28 mouse cellular contexts compared by ENCODE assay signal in genomic region chr17:14928631-14929030, GRCm38 (mm10). TPM values are rescaled to one million over a fixed set of nuclear protein-coding genes. Genes with fewer than 3 reads are reported as not detected.
A peak's percentile ranks its signal among the peaks of the same experiment; 100 is the strongest.
DNase-seq lines count a peak whose midpoint lies in the region; ATAC-seq and TF ChIP-seq lines count a peak whose summit lies in the region.
"Had no signal": no experiment of that assay in that cellular context is flagged by ENCODE, and none has a peak within 500 bp of the region (broad histone marks: within the 10 kb centered on the region; RNA-seq: fewer than 3 reads in every experiment).

No protein-coding gene starts in this region.

- H3K27ac ChIP-seq in hindbrain, postnatal 0 days = no peak overlapping the region
- no peak overlapping the region for H3K27ac ChIP-seq in hindbrain, embryonic 12.5 days
- H3K27ac ChIP-seq in limb, embryonic 10.5 days = no peak overlapping the region
- H3K27ac ChIP-seq: embryonic facial prominence, embryonic 13.5 days; embryonic facial prominence, embryonic 15.5 days; forebrain, embryonic 10.5 days; forebrain, embryonic 12.5 days had no signal

- DNase-seq in hindbrain, postnatal 0 days (ENCODE audit: low spot score) = no peak
- peak; percentile 27 for DNase-seq in R1 (ENCODE audit: low read depth, low spot score)
- DNase-seq in limb, embryonic 10.5 days (ENCODE audit: low spot score) = peak; percentile 16
- DNase-seq in thymus, postnatal 10 days (ENCODE audit: low spot score in 2 of 2) = no peak
- DNase-seq in ovary, adult 18-20 months (ENCODE audit: low spot score) = no peak
- DNase-seq: adrenal gland, adult 2 months; adrenal gland, postnatal 10 days; adrenal gland, postnatal 25 days; cerebellum, adult 11 months; cerebellum, adult 18-20 months; cerebellum, adult 8-10 months; cerebellum, adult 9-11 months; cerebellum, postnatal 14 days; cerebellum, postnatal 36 days; embryo, embryonic 11 days had no signal

- H3K9me3 ChIP-seq in hindbrain, postnatal 0 days (ENCODE audit: low read length) = no peaks in the 10 kb centered on the region
- no peaks in the 10 kb centered on the region for H3K9me3 ChIP-seq in hindbrain, embryonic 12.5 days (replicated peaks)
- no peaks in the 10 kb centered on the region for H3K9me3 ChIP-seq in limb, embryonic 10.5 days (replicated peaks)
- H3K9me3 ChIP-seq: embryonic facial prominence, embryonic 15.5 days; forebrain, embryonic 10.5 days; forebrain, embryonic 12.5 days had no signal

- no peak for ATAC-seq in hindbrain, postnatal 0 days
- no peak for ATAC-seq in hindbrain, embryonic 12.5 days (ENCODE audit: low FRiP score)
- ATAC-seq: CD4-positive, CD25-positive, alpha-beta regulatory T cell, adult 4 months; forebrain, embryonic 14.5 days; forebrain, embryonic 16.5 days had no signal

- 0 out of 2 replicates have a peak, but pooled peaks have one; percentile 7 for TF ChIP-seq CTCF in hindbrain, postnatal 0 days (IDR thresholded peaks at IDR 0.05; ENCODE audit: low read depth)

- H3K9ac ChIP-seq in hindbrain, postnatal 0 days (replicated peaks; ENCODE audit: low read length) = no peak overlapping the region
- no peak overlapping the region for H3K9ac ChIP-seq in hindbrain, embryonic 12.5 days
- H3K9ac ChIP-seq: embryonic facial prominence, embryonic 13.5 days; embryonic facial prominence, embryonic 15.5 days; forebrain, embryonic 12.5 days had no signal

- no peaks in the 10 kb centered on the region for H3K36me3 ChIP-seq in hindbrain, postnatal 0 days (ENCODE audit: insufficient read depth, low read length)
- no peaks in the 10 kb centered on the region for H3K36me3 ChIP-seq in hindbrain, embryonic 12.5 days
- no peaks in the 10 kb centered on the region for H3K36me3 ChIP-seq in limb, embryonic 10.5 days
- H3K36me3 ChIP-seq: embryonic facial prominence, embryonic 13.5 days; embryonic facial prominence, embryonic 15.5 days; forebrain, embryonic 10.5 days; forebrain, embryonic 12.5 days had no signal

- 74% methylated on average over 5 of the region's 5 CpGs for WGBS in hindbrain, postnatal 0 days
- WGBS in hindbrain, embryonic 12.5 days = 76% methylated on average over 5 of the region's 5 CpGs
- 77% methylated on average over 5 of the region's 5 CpGs for WGBS in limb, embryonic 10.5 days

- no peak overlapping the region for H3K4me2 ChIP-seq in hindbrain, postnatal 0 days (ENCODE audit: low read depth, low read length)
- no peak overlapping the region for H3K4me2 ChIP-seq in hindbrain, embryonic 12.5 days (replicated peaks)
- H3K4me2 ChIP-seq: embryonic facial prominence, embryonic 13.5 days; embryonic facial prominence, embryonic 15.5 days; forebrain, embryonic 12.5 days had no signal

- H3K27me3 ChIP-seq in hindbrain, postnatal 0 days (ENCODE audit: insufficient read depth, low read length) = no peaks in the 10 kb centered on the region
- H3K27me3 ChIP-seq in hindbrain, embryonic 12.5 days = no peaks in the 10 kb centered on the region
- H3K27me3 ChIP-seq in limb, embryonic 10.5 days (ENCODE audit: low read depth, poor library complexity, severe bottlenecking) = no peaks in the 10 kb centered on the region
- H3K27me3 ChIP-seq: embryonic facial prominence, embryonic 13.5 days; embryonic facial prominence, embryonic 15.5 days; forebrain, embryonic 12.5 days had no signal

- no peaks in the 10 kb centered on the region for H3K4me1 ChIP-seq in hindbrain, postnatal 0 days (ENCODE audit: insufficient read depth, low read length)
- no peaks in the 10 kb centered on the region for H3K4me1 ChIP-seq in hindbrain, embryonic 12.5 days
- no peaks in the 10 kb centered on the region for H3K4me1 ChIP-seq in limb, embryonic 10.5 days
- H3K4me1 ChIP-seq: embryonic facial prominence, embryonic 15.5 days; forebrain, embryonic 10.5 days; forebrain, embryonic 12.5 days had no signal

- H3K4me3 ChIP-seq in hindbrain, postnatal 0 days (ENCODE audit: low read length) = no peak overlapping the region
- H3K4me3 ChIP-seq in hindbrain, embryonic 12.5 days = no peak overlapping the region
- no peak overlapping the region for H3K4me3 ChIP-seq in limb, embryonic 10.5 days
- H3K4me3 ChIP-seq: embryonic facial prominence, embryonic 13.5 days; embryonic facial prominence, embryonic 15.5 days; erythroblast, embryonic 14.5 days; forebrain, embryonic 10.5 days; forebrain, embryonic 12.5 days had no signal

RNA-seq across cellular contexts. Expression of gene Wdr27, which starts 14.3 kb away (rescaled TPM):
- total RNA-seq in hindbrain, postnatal 0 days (2014; rRNA removed) = 0.36 and 1.3 TPM in 2 replicates
- 11.1 and 11.8 TPM in 2 replicates for polyA plus RNA-seq in hindbrain, postnatal 0 days (2015; fragmentation: Nextera tagmentation; extraction: Ambion mirVana)
- 7.0 and 8.5 TPM in 2 replicates for polyA plus RNA-seq in hindbrain, embryonic 12.5 days (2016; fragmentation: Nextera tagmentation; extraction: Ambion mirVana)
- polyA plus RNA-seq in limb, embryonic 10.5 days (2016; fragmentation: Nextera tagmentation; extraction: Ambion mirVana) = 3.4 and 5.0 TPM in 2 replicates
- total RNA-seq: common myeloid progenitor, adult 5-6 weeks had no signal
- polyA plus RNA-seq: erythroblast, embryonic 14.5 days had no signal

RNA-seq across cellular contexts. Expression of gene 1600012H06Rik, which starts 14.4 kb away (rescaled TPM):
- total RNA-seq in hindbrain, postnatal 0 days (2014; rRNA removed) = 9.7 and 16.1 TPM in 2 replicates
- polyA plus RNA-seq in hindbrain, postnatal 0 days (2015; fragmentation: Nextera tagmentation; extraction: Ambion mirVana) = 23.9 and 25.4 TPM in 2 replicates
- polyA plus RNA-seq in hindbrain, embryonic 12.5 days (2016; fragmentation: Nextera tagmentation; extraction: Ambion mirVana) = 37.5 and 39.5 TPM in 2 replicates
- polyA plus RNA-seq in limb, embryonic 10.5 days (2016; fragmentation: Nextera tagmentation; extraction: Ambion mirVana) = 21.3 and 25.4 TPM in 2 replicates

RNA-seq across cellular contexts. Expression of gene Phf10, which starts 32.4 kb away (rescaled TPM):
- 35.4 and 38.3 TPM in 2 replicates for total RNA-seq in hindbrain, postnatal 0 days (2014; rRNA removed)
- 12.5 and 15.9 TPM in 2 replicates for polyA plus RNA-seq in hindbrain, postnatal 0 days (2015; fragmentation: Nextera tagmentation; extraction: Ambion mirVana)
- 22.2 and 24.9 TPM in 2 replicates for polyA plus RNA-seq in hindbrain, embryonic 12.5 days (2016; fragmentation: Nextera tagmentation; extraction: Ambion mirVana)
- 31.0 and 32.2 TPM in 2 replicates for polyA plus RNA-seq in limb, embryonic 10.5 days (2016; fragmentation: Nextera tagmentation; extraction: Ambion mirVana)

RNA-seq across cellular contexts. Expression of gene 9030025P20Rik, which starts 49.6 kb away (rescaled TPM):
- 7.4 and 9.8 TPM in 2 replicates for total RNA-seq in hindbrain, postnatal 0 days (2014; rRNA removed)
- 8.7 and 8.9 TPM in 2 replicates for polyA plus RNA-seq in hindbrain, postnatal 0 days (2015; fragmentation: Nextera tagmentation; extraction: Ambion mirVana)
- 10.3 and 12.2 TPM in 2 replicates for polyA plus RNA-seq in hindbrain, embryonic 12.5 days (2016; fragmentation: Nextera tagmentation; extraction: Ambion mirVana)
- 10.9 and 11.1 TPM in 2 replicates for polyA plus RNA-seq in limb, embryonic 10.5 days (2016; fragmentation: Nextera tagmentation; extraction: Ambion mirVana)

RNA-seq across cellular contexts. Expression of gene Gm3417, which starts 50.0 kb away (rescaled TPM):
- 1.3 TPM in 1 of 2 replicates, not detected in the other for total RNA-seq in hindbrain, postnatal 0 days (2014; rRNA removed)
- 1.3 and 3.3 TPM in 2 replicates for polyA plus RNA-seq in hindbrain, postnatal 0 days (2015; fragmentation: Nextera tagmentation; extraction: Ambion mirVana)
- 1.1 TPM in 1 of 2 replicates, not detected in the other for polyA plus RNA-seq in hindbrain, embryonic 12.5 days (2016; fragmentation: Nextera tagmentation; extraction: Ambion mirVana)
- 0.31 and 0.78 TPM in 2 replicates for polyA plus RNA-seq in limb, embryonic 10.5 days (2016; fragmentation: Nextera tagmentation; extraction: Ambion mirVana)
- total RNA-seq: adrenal gland, adult 2 months; adrenal gland, postnatal 10 days; adrenal gland, postnatal 25 days; adrenal gland, postnatal 4 days; common myeloid progenitor, adult 5-6 weeks had no signal
- polyA plus RNA-seq: brain, embryonic 14.5 days; CD4-positive, CD25-positive, alpha-beta regulatory T cell, adult 4 months; embryonic facial prominence, embryonic 11.5 days; embryonic facial prominence, embryonic 13.5 days had no signal

Comparison
In these comparisons a context has a peak if more than half of its experiments do, and no peak if none do; other contexts are left out.
1. DNase-seq: peak in R1 (single experiment) and limb, embryonic 10.5 days (single experiment); none in hindbrain, postnatal 0 days (single experiment), thymus, postnatal 10 days (0 of 2) and ovary, adult 18-20 months (single experiment).